Mouse (Mus musculus) forebrain, postnatal 0 days (tissue): Measurements from ENCODE around the gene Cmya5. TPM values are rescaled to one million over a fixed set of nuclear protein-coding genes. Genes with fewer than 3 reads are reported as not detected.

Experiments
- ATAC-seq: fragments of 200-750 bp; cut with Nextera tagmentation; 2 replicates; pipeline ENCODE4 v1.8.0; 2017; ENCODE audit warnings: mild to moderate bottlenecking, moderate library complexity
- DNase-seq: peaks from one replicate; pipeline ENCODE4 v3.0.0-alpha.2; 2015
- H3K27ac ChIP-seq: fragments of 300-500 bp; sonication (generic); 2 replicates; pipeline ENCODE4 v1.5.1; 2014; ENCODE audit warnings: low read depth, mild to moderate bottlenecking, antibody characterized with exemption, low read length, moderate library complexity, mixed read lengths
- H3K27me3 ChIP-seq: fragments of 300-500 bp; sonication (generic); 2 replicates; pipeline ENCODE4 v1.6.1; 2014; ENCODE audit warnings: mild to moderate bottlenecking, low read length, mixed read lengths; ENCODE audit not compliant: insufficient read depth
- H3K36me3 ChIP-seq: fragments of 300-500 bp; sonication (generic); 2 replicates; pipeline ENCODE4 v1.6.1; 2014; ENCODE audit warnings: mild to moderate bottlenecking, moderate library complexity; ENCODE audit not compliant: insufficient read depth
- H3K4me1 ChIP-seq: fragments of 300-500 bp; sonication (generic); 2 replicates; pipeline ENCODE4 v1.6.1; 2014; ENCODE audit warnings: antibody characterized with exemption; ENCODE audit not compliant: insufficient read depth
- H3K4me2 ChIP-seq: fragments of 300-500 bp; sonication (generic); 2 replicates; pipeline ENCODE4 v1.6.1; 2014; ENCODE audit warnings: low read depth, mild to moderate bottlenecking, moderate library complexity
- H3K4me3 ChIP-seq: fragments of 300-500 bp; sonication (generic); 2 replicates; pipeline ENCODE4 v1.5.1; 2014; ENCODE audit warnings: low read depth, low read length, mixed read lengths
- H3K9ac ChIP-seq: fragments of 300-500 bp; sonication (generic); 2 replicates; pipeline ENCODE4 v1.6.1; 2014; ENCODE audit warnings: mild to moderate bottlenecking
- H3K9me3 ChIP-seq: fragments of 300-500 bp; sonication (generic); 2 replicates; pipeline ENCODE4 v1.6.1; 2016; ENCODE audit warnings: low read length
- CTCF ChIP-seq: sonication (generic); IDR thresholded peaks from 2 replicates; pipeline ENCODE4 v1.5.1; 2016; ENCODE audit warnings: antibody characterized with exemption, control low read depth, low read depth
- WGBS: fragments of 180-500 bp; shearing (Covaris S2); extraction: QIAGEN DNeasy Blood & Tissue Kit; methylation state at CpG from one replicate; pipeline ENCODE4 v1.1.7; 2014; 5-methylcytosine and 5-hydroxymethylcytosine counted together
- polyA plus RNA-seq: library from polyadenylated mRNA; unstranded; fragments of >200 nt; fragmentation: Nextera tagmentation; extraction: Ambion mirVana; gene quantifications from 2 replicates; pipeline ENCODE4 v1.2.1, GENCODE M21; 2015
- total RNA-seq: library from RNA; depleted of rRNA; stranded (reverse); fragments of >200 nt; gene quantifications from 2 replicates; pipeline ENCODE4 v1.2.3, GENCODE M21; 2014; rRNA removed

Cmya5 gene
- total and polyA plus RNA-seq, 2 experiments from 2014 or later = 0.15 to 0.52 TPM

- 45% methylated on average over 9 of the region's 9 CpGs for WGBS
- DNase-seq = peak; percentile 52
- H3K36me3 ChIP-seq = no peaks in the 10 kb centered on the region
These were observed 144.7 kb downstream of the Cmya5 start for GRCm38 (mm10) chr13:92999860-93000259.

GRCm38 (mm10) chr13:92994743-92995142 lies 149.8 kb downstream of the Cmya5 start:
- ATAC-seq (no peak), DNase-seq (no peak)
- Histone ChIP-seq H3K9ac (no peak overlapping the region), H3K4me2 (no peak overlapping the region), H3K27me3 (no peaks in the 10 kb centered on the region), H3K4me3 (no peak overlapping the region), H3K36me3 (no peaks in the 10 kb centered on the region), H3K27ac (no peak overlapping the region), H3K4me1 (no peaks in the 10 kb centered on the region), H3K9me3 (no peaks in the 10 kb centered on the region)
- TF ChIP-seq CTCF = no peak

More at GRCm38 (mm10) chr13:92999860-93000259, 144.7 kb downstream of the Cmya5 start:
- Histone ChIP-seq H3K4me1 (0 out of 2 replicates have a peak, but pooled peaks cover 11% of the 10 kb centered on the region), H3K27me3 (no peaks in the 10 kb centered on the region), H3K4me2 (no peak overlapping the region), H3K9me3 (no peaks in the 10 kb centered on the region), H3K4me3 (no peak overlapping the region), H3K9ac (no peak overlapping the region), H3K27ac (peak overlapping the region; percentile 40)
- peak; percentile 78 for ATAC-seq
- TF ChIP-seq CTCF = no peak

GRCm38 (mm10) chr13:92992823-92993222 lies 151.7 kb downstream of the Cmya5 start:
- no peak overlapping the region for H3K9ac ChIP-seq
- H3K9me3 ChIP-seq = no peaks in the 10 kb centered on the region
- no peaks in the 10 kb centered on the region for H3K4me1 ChIP-seq
- H3K27ac ChIP-seq = no peak overlapping the region
- H3K27me3 ChIP-seq = no peaks in the 10 kb centered on the region
- WGBS = 76% methylated on average over 5 of the region's 5 CpGs
- H3K4me2 ChIP-seq = no peak overlapping the region
- H3K4me3 ChIP-seq = no peak overlapping the region
- DNase-seq (no peak), ATAC-seq (no peak)
- no peaks in the 10 kb centered on the region for H3K36me3 ChIP-seq
- no peak for TF ChIP-seq CTCF

Other genes with a start within 250 kb of the Cmya5 start
- gene Tent2, start 47.7 kb upstream of the Cmya5 start, total RNA-seq = 31.4 and 51.7 TPM in 2 replicates
- gene Tent2, start 47.7 kb upstream of the Cmya5 start, polyA plus RNA-seq = 23.7 and 27.5 TPM in 2 replicates
- gene Homer1, start 154.9 kb upstream of the Cmya5 start, total RNA-seq = 102 and 110 TPM in 2 replicates
- 14.3 and 14.8 TPM in 2 replicates for gene Homer1, start 154.9 kb upstream of the Cmya5 start, polyA plus RNA-seq